Mouse (Mus musculus) liver, embryonic 15.5 days (tissue): Measurements from ENCODE around the gene A830031A19Rik. TPM values are rescaled to one million over a fixed set of nuclear protein-coding genes. Genes with fewer than 3 reads are reported as not detected.

Experiments
- ATAC-seq: fragments of 200-750 bp; cut with Nextera tagmentation; 2 replicates; pipeline ENCODE4 v1.8.0; 2017; ENCODE audit warnings: moderate number of reproducible peaks, mild to moderate bottlenecking, moderate library complexity; ENCODE audit not compliant: insufficient read depth
- H3K27ac ChIP-seq: fragments of 300-500 bp; sonication (generic); replicated peaks from 2 replicates; pipeline ENCODE4 v1.5.1; 2015; ENCODE audit warnings: mild to moderate bottlenecking, inconsistent platforms
- H3K27me3 ChIP-seq: fragments of 300-500 bp; sonication (generic); 2 replicates; pipeline ENCODE4 v1.6.1; 2015; ENCODE audit warnings: mild to moderate bottlenecking, inconsistent platforms
- H3K36me3 ChIP-seq: fragments of 300-500 bp; sonication (generic); replicated peaks from 2 replicates; pipeline ENCODE4 v1.6.1; 2015; ENCODE audit warnings: moderate library complexity, mild to moderate bottlenecking, inconsistent platforms
- H3K4me1 ChIP-seq: fragments of 300-500 bp; sonication (generic); replicated peaks from 2 replicates; pipeline ENCODE4 v1.6.1; 2015; ENCODE audit warnings: inconsistent platforms
- H3K4me2 ChIP-seq: fragments of 300-500 bp; sonication (generic); 2 replicates; pipeline ENCODE4 v1.6.1; 2015; ENCODE audit warnings: moderate library complexity, mild to moderate bottlenecking, inconsistent platforms
- H3K4me3 ChIP-seq: fragments of 300-500 bp; sonication (generic); replicated peaks from 2 replicates; pipeline ENCODE4 v1.5.1; 2015; ENCODE audit warnings: mild to moderate bottlenecking, inconsistent platforms
- H3K9ac ChIP-seq: fragments of 300-500 bp; sonication (generic); 2 replicates; pipeline ENCODE4 v1.6.1; 2015; ENCODE audit warnings: moderate library complexity, mild to moderate bottlenecking, inconsistent platforms
- H3K9me3 ChIP-seq: fragments of 300-500 bp; sonication (generic); replicated peaks from 2 replicates; pipeline ENCODE4 v1.6.1; 2016; ENCODE audit warnings: inconsistent platforms
- WGBS: fragments of 180-500 bp; shearing (Covaris S2); methylation state at CpG from one replicate; pipeline ENCODE4 v1.1.7; 2015; ENCODE audit warnings: mixed read lengths; ENCODE audit not compliant: insufficient replicate concordance; 5-methylcytosine and 5-hydroxymethylcytosine counted together
- polyA plus RNA-seq: library from polyadenylated mRNA; unstranded; fragments of >200 nt; fragmentation: Nextera tagmentation; extraction: Ambion mirVana; gene quantifications from 2 replicates; pipeline ENCODE4 v1.2.1, GENCODE M21; 2015

Gene A830031A19Rik
- polyA plus RNA-seq, 1 experiment from 2014 or later, result not detected

- Histone ChIP-seq H3K9ac (peak overlapping the region; percentile 71), H3K9me3 (no peaks in the 10 kb centered on the region), H3K36me3 (no peaks in the 10 kb centered on the region), H3K4me3 (peak overlapping the region; percentile 74), H3K4me1 (peaks cover 75% of the 10 kb centered on the region), H3K27ac (peak overlapping the region; percentile 83), H3K27me3 (peaks cover 46% of the 10 kb centered on the region), H3K4me2 (peak overlapping the region; percentile 97)
- WGBS, result under 1% methylated on average over 59 of the region's 59 CpGs
- peak; percentile 61 for ATAC-seq
Measured at GRCm38 (mm10) chr11:24076821-24077730, 2.2 kb upstream of the A830031A19Rik start.

- Histone ChIP-seq H3K4me1 (peaks cover 67% of the 10 kb centered on the region), H3K27ac (peak overlapping the region; percentile 83), H3K9me3 (no peaks in the 10 kb centered on the region), H3K4me2 (peak overlapping the region; percentile 97), H3K36me3 (no peaks in the 10 kb centered on the region), H3K4me3 (peak overlapping the region; percentile 74), H3K27me3 (peaks cover 51% of the 10 kb centered on the region), H3K9ac (peak overlapping the region; percentile 71)
- peak; percentile 29 for ATAC-seq
- under 1% methylated on average over 32 of the region's 32 CpGs for WGBS
Measured at GRCm38 (mm10) chr11:24076127-24076650, 1.3 kb upstream of the A830031A19Rik start.

GRCm38 (mm10) chr11:24075486-24076126 lies 752 bp upstream of the A830031A19Rik start:
- WGBS, result 1% methylated on average over 17 of the region's 17 CpGs
- no peaks in the 10 kb centered on the region for H3K36me3 ChIP-seq
- peak overlapping the region; percentile 83 for H3K27ac ChIP-seq
- H3K27me3 ChIP-seq, result peaks cover 56% of the 10 kb centered on the region
- peak overlapping the region; percentile 74 for H3K4me3 ChIP-seq
- H3K4me1 ChIP-seq, result peaks cover 61% of the 10 kb centered on the region
- peak overlapping the region; percentile 71 for H3K9ac ChIP-seq
- peak overlapping the region; percentile 97 for H3K4me2 ChIP-seq
- no peak for ATAC-seq
- H3K9me3 ChIP-seq, result no peaks in the 10 kb centered on the region

DNA sequence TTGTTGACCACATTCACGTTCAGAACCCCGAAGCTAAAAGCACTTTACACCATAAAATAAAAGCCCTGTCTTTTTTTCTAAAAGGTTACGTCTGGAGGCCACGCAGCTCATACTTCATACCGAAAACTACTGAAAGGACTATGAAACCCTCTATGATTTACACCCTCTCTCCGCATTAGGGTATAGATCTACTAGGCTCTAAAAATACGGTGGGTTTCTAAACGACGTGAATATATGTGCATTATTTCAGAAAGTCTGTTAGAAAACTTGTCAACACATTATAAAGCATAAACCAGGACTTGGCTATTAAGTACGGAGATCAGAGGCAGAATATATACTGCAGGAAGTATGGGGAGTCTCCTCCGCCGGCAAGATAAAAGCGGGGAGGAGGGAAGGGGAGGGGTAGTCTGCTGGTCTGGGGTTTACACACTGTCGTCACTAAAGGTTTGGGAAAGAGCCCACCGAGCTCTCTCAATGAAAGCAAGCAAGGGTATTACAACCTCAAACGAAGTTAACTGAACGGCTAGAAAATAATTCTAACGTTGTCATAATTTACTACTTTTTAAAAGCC lies 748 bp downstream of the A830031A19Rik start:
- 1% methylated on average over 18 of the region's 18 CpGs for WGBS
- Histone ChIP-seq H3K4me2 (peak overlapping the region; percentile 97), H3K4me1 (peaks cover 46% of the 10 kb centered on the region), H3K9me3 (no peaks in the 10 kb centered on the region), H3K36me3 (no peaks in the 10 kb centered on the region), H3K9ac (peak overlapping the region; percentile 1; the same call in 1 of the 2 replicates), H3K27ac (no peak overlapping the region), H3K4me3 (peak overlapping the region; percentile 74), H3K27me3 (peaks cover 65% of the 10 kb centered on the region)
- no peak for ATAC-seq

- Histone ChIP-seq H3K4me2 (no peak overlapping the region), H3K27me3 (peaks cover 74% of the 10 kb centered on the region)
Measured at GRCm38 (mm10) chr11:24065313-24065712, 9.5 kb downstream of the A830031A19Rik start.

GRCm38 (mm10) chr11:24064221-24064620 lies 10.6 kb downstream of the A830031A19Rik start:
- Histone ChIP-seq H3K36me3 (no peaks in the 10 kb centered on the region), H3K9ac (no peak overlapping the region), H3K4me1 (no peaks in the 10 kb centered on the region), H3K9me3 (no peaks in the 10 kb centered on the region), H3K4me3 (no peak overlapping the region), H3K4me2 (no peak overlapping the region), H3K27ac (no peak overlapping the region), H3K27me3 (peaks cover 73% of the 10 kb centered on the region)
- ATAC-seq, result no peak
- 47% methylated on average over 6 of the region's 6 CpGs for WGBS

More at GRCm38 (mm10) chr11:24065313-24065712, 9.5 kb downstream of the A830031A19Rik start:
- Histone ChIP-seq H3K27ac (no peak overlapping the region), H3K9ac (no peak overlapping the region), H3K9me3 (no peaks in the 10 kb centered on the region), H3K4me3 (no peak overlapping the region), H3K4me1 (no peaks in the 10 kb centered on the region), H3K36me3 (no peaks in the 10 kb centered on the region)
- no peak for ATAC-seq
- 41% methylated on average over 4 of the region's 4 CpGs for WGBS

DNA sequence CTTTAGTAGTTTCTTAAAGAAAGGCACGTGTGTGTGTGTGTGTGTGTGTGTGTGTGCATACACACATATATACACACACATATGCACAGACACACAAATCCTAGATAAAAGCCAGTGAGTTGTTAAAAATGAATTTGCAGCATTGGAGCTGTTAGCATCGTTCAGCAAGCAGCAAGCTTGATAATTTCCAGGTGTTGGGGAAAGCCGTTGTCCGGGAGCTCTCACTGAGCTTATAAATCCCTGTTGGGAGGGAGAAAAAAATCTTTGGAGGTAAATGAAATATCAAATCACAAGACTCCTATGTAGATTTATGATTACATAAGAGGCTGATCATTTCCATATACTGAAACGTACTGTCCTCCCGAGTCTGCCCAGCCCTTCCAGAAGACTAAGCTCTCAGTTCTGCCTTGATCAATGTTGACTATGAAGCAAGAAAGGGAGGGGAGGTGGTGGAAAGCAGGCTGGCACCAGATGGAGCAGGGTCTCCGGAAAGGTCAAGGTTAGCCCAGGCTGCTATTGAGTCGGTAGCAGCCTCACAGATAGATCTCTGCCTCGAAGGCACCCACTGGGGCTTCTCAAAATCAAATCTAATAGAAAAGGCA lies 12.3 kb downstream of the A830031A19Rik start:
- Histone ChIP-seq H3K9ac (no peak overlapping the region), H3K27ac (no peak overlapping the region), H3K9me3 (no peaks in the 10 kb centered on the region), H3K4me2 (no peak overlapping the region), H3K4me3 (no peak overlapping the region), H3K27me3 (peaks cover 82% of the 10 kb centered on the region), H3K4me1 (no peaks in the 10 kb centered on the region), H3K36me3 (no peaks in the 10 kb centered on the region)
- no peak for ATAC-seq
- WGBS, result 39% methylated on average over 9 of the region's 9 CpGs

DNA sequence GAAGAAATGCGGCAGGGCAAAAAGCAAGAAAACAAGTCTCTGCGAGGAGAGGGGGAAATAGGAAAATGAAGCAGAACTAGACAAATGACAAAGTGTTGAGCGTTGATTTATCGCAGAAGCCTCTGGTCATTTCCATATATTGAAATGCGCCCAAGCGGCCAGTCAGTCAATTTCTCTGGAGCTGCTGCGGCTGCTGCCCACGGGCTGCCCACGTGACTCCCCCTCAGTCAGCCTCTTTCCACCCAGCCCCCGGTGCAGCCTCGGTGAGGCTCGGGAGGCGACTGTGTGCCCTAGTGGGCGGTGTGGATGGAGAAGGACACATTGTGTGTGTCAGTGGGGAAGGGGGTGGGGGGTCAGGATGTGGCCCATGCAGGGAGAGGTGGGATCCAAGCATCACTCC lies 13.0 kb downstream of the A830031A19Rik start:
- no peak overlapping the region for H3K4me2 ChIP-seq

DNA sequence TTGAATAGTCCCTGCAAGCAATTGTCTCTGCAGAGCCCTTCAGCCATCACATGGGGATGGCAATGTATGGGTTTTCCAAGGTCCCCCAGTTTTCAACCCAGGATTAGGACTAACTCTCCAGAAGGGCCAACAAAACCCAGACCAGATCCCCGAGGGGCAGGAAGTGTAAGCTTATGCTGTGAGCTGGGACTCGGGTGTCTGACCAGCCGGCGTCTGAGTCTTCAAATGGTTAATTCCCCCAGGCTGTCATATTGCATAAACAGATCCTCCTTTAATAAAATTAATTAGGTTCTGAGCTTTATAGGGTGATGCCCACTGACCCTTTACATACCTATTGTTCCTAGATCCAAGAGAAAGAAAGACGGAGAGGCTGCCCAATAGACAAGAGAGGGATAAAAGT lies 14.4 kb downstream of the A830031A19Rik start:
- Histone ChIP-seq H3K27ac (no peak overlapping the region), H3K4me3 (no peak overlapping the region), H3K36me3 (no peaks in the 10 kb centered on the region), H3K4me1 (no peaks in the 10 kb centered on the region), H3K9me3 (no peaks in the 10 kb centered on the region), H3K27me3 (peaks cover 76% of the 10 kb centered on the region), H3K9ac (no peak overlapping the region), H3K4me2 (no peak overlapping the region)
- no peak for ATAC-seq
- whole genome bisulfite sequencing, result 15% methylated on average over 5 of the region's 5 CpGs

More for the DNA sequence above, 13.0 kb downstream of the A830031A19Rik start:
- no peaks in the 10 kb centered on the region for H3K36me3 ChIP-seq
- ATAC-seq, result no peak
- WGBS, result 5% methylated on average over 14 of the region's 14 CpGs
- no peak overlapping the region for H3K9ac ChIP-seq
- no peaks in the 10 kb centered on the region for H3K4me1 ChIP-seq
- H3K27ac ChIP-seq, result no peak overlapping the region
- peaks cover 82% of the 10 kb centered on the region for H3K27me3 ChIP-seq
- no peak overlapping the region for H3K4me3 ChIP-seq
- no peaks in the 10 kb centered on the region for H3K9me3 ChIP-seq

DNA sequence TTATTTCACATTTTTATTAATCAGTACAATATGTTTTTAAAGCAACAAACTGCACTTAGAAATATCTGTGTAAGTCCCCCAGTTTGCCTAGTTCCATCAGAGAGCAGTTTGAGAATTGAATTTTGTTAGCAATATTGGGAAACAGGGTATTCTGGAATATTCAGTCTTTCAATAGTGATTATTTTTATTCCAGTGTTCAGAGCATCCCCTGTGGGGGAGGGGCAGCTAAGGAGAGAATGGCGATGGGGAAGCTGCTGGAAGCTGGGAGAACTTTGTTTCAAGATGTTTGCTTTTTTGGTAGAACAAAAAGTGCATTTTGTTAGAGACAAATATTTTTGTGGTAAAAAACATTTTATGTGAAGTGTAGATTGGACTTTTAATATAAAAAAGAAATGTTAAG lies 15.7 kb downstream of the A830031A19Rik start:
- WGBS, result 27% methylated on average over 1 of the region's 1 CpGs
- no peaks in the 10 kb centered on the region for H3K4me1 ChIP-seq
- ATAC-seq, result no peak
- peaks cover 64% of the 10 kb centered on the region for H3K27me3 ChIP-seq
- H3K9ac ChIP-seq, result no peak overlapping the region
- H3K9me3 ChIP-seq, result no peaks in the 10 kb centered on the region
- no peak overlapping the region for H3K27ac ChIP-seq
- H3K36me3 ChIP-seq, result no peaks in the 10 kb centered on the region
- no peak overlapping the region for H3K4me3 ChIP-seq
- H3K4me2 ChIP-seq, result no peak overlapping the region
